Mouse (Mus musculus) MEL (cell line): ENCODE measurements at regions not wholly inside any gene's neighbourhood (a gene's known extent, or its start where the extent isn't known, plus 50 kb on each side); places are given as distances from the start of the nearest gene placed in this dataset.

Source experiments
- DNase-seq: peaks from one replicate; pipeline ENCODE4 v3.0.0; 2011; ENCODE audit warnings: low read depth, low spot score
- H3K27ac ChIP-seq: 2 replicates; pipeline ENCODE4 v1.5.1; 2012; ENCODE audit warnings: low read depth, mild to moderate bottlenecking, control low read depth, low read length, moderate library complexity; ENCODE audit not compliant: control insufficient read depth
- H3K27me3 ChIP-seq, 2 experiments: fragments of 150-350 bp in 1 of 2; sonication (generic) in 1 of 2; 2 replicates each; pipeline ENCODE4 v1.6.1; 2012; ENCODE audit warnings: low read length in 2 of 2, mild to moderate bottlenecking in 2 of 2, improper control_type of control experiment in 1 of 2, moderate library complexity in 1 of 2; ENCODE audit not compliant: insufficient read depth in 2 of 2, control insufficient read depth in 1 of 2
- H3K36me3 ChIP-seq, 2 experiments: 2 replicates each; pipeline ENCODE4 v1.6.1; 2012 to 2014; ENCODE audit warnings: low read length in 2 of 2, improper control_type of control experiment in 1 of 2, inconsistent platforms in 1 of 2, mild to moderate bottlenecking in 1 of 2; ENCODE audit not compliant: insufficient read depth in 2 of 2, control insufficient read depth in 1 of 2
- H3K4me1 ChIP-seq, 2 experiments: fragments of 150-350 bp in 1 of 2; sonication (generic) in 1 of 2; 2 replicates each; pipeline ENCODE4 v1.6.1; 2012; ENCODE audit warnings: low read length in 2 of 2, improper control_type of control experiment in 1 of 2, mild to moderate bottlenecking in 1 of 2; ENCODE audit not compliant: insufficient read depth in 2 of 2, control insufficient read depth in 1 of 2
- H3K4me3 ChIP-seq, 2 experiments: fragments of 150-350 bp in 1 of 2; sonication (generic) in 1 of 2; 2 replicates each; pipeline ENCODE4 v1.5.1; 2012; ENCODE audit warnings: low read depth in 2 of 2, low read length in 2 of 2, mild to moderate bottlenecking in 2 of 2, moderate library complexity in 2 of 2, control low read depth in 1 of 2, improper control_type of control experiment in 1 of 2; ENCODE audit not compliant: control insufficient read depth in 1 of 2, insufficient read depth in 1 of 2
- H3K79me2 ChIP-seq: 2 replicates; pipeline ENCODE4 v1.6.1; 2012; ENCODE audit warnings: mild to moderate bottlenecking, low read length, moderate library complexity; ENCODE audit not compliant: control insufficient read depth, poor library complexity, insufficient read depth
- H3K9ac ChIP-seq: 2 replicates; pipeline ENCODE4 v1.6.1; 2012; ENCODE audit warnings: low read depth, mild to moderate bottlenecking, control low read depth, low read length, moderate library complexity; ENCODE audit not compliant: control insufficient read depth, poor library complexity, severe bottlenecking
- H3K9me3 ChIP-seq: fragments of 150-350 bp; sonication (generic); replicated peaks from 2 replicates; pipeline ENCODE4 v1.6.1; 2012; ENCODE audit warnings: mild to moderate bottlenecking, low read length, improper control_type of control experiment, moderate library complexity; ENCODE audit not compliant: insufficient read depth
- BHLHE40 ChIP-seq: IDR thresholded peaks from 2 replicates; pipeline ENCODE4 v1.6.1; 2012; ENCODE audit warnings: low read depth, mild to moderate bottlenecking, inconsistent platforms, low read length, improper control_type of control experiment, borderline replicate concordance
- CHD1 ChIP-seq: IDR thresholded peaks from 2 replicates; pipeline ENCODE4 v1.6.1; 2012; ENCODE audit warnings: low read depth, mild to moderate bottlenecking, inconsistent platforms, low read length, improper control_type of control experiment
- CHD2 ChIP-seq: IDR thresholded peaks from 2 replicates; pipeline ENCODE4 v1.6.1; 2011; ENCODE audit warnings: low read length, improper control_type of control experiment
- CTCF ChIP-seq, 3 experiments: IDR thresholded peaks in 2 of 3; conservative IDR thresholded peaks in 1 of 3; 2 replicates each; pipeline ENCODE4 v1.5.1; 2011 to 2012; ENCODE audit warnings: low read length in 3 of 3, low read depth in 2 of 3, mild to moderate bottlenecking in 2 of 3, improper control_type of control experiment in 1 of 3, inconsistent platforms in 1 of 3, mixed read lengths in 1 of 3, moderate library complexity in 1 of 3; ENCODE audit not compliant: control insufficient read depth in 1 of 3, insufficient read depth in 1 of 3, poor library complexity in 1 of 3, severe bottlenecking in 1 of 3
- ELF1 ChIP-seq: IDR thresholded peaks from 2 replicates; pipeline ENCODE4 v1.6.1; 2014; ENCODE audit warnings: low read depth, mild to moderate bottlenecking, inconsistent platforms, low read length, improper control_type of control experiment, moderate library complexity
- GATA1 ChIP-seq: IDR thresholded peaks from 2 replicates; pipeline ENCODE4 v1.6.1; 2011; ENCODE audit warnings: low read depth, low read length, improper control_type of control experiment
- HCFC1 ChIP-seq: IDR thresholded peaks from 2 replicates; pipeline ENCODE4 v1.6.1; 2012; ENCODE audit warnings: low read depth, mild to moderate bottlenecking, inconsistent platforms, low read length, improper control_type of control experiment, moderate library complexity
- JUND ChIP-seq: IDR thresholded peaks from 2 replicates; pipeline ENCODE4 v1.6.1; 2011; ENCODE audit warnings: low read depth, mild to moderate bottlenecking, improper control_type of control experiment, low read length
- MEF2A ChIP-seq: IDR thresholded peaks from 2 replicates; pipeline ENCODE4 v1.6.1; 2014; ENCODE audit warnings: low read depth, mild to moderate bottlenecking, inconsistent platforms, low read length, improper control_type of control experiment; ENCODE audit not compliant: poor library complexity, insufficient replicate concordance, severe bottlenecking; ENCODE audit errors: extremely low read depth
- MYB ChIP-seq: IDR thresholded peaks from 2 replicates; pipeline ENCODE4 v1.6.1; 2011; ENCODE audit warnings: mild to moderate bottlenecking, low read depth, low read length, improper control_type of control experiment
- MYC ChIP-seq: IDR thresholded peaks from 2 replicates; pipeline ENCODE4 v1.6.1; 2011; ENCODE audit warnings: low read depth, mild to moderate bottlenecking, low read length, improper control_type of control experiment, moderate library complexity
- NELFE ChIP-seq: IDR thresholded peaks from 2 replicates; pipeline ENCODE4 v1.6.1; 2011; ENCODE audit warnings: low read depth, low read length, improper control_type of control experiment
- POLR2AphosphoS5 ChIP-seq: IDR thresholded peaks from 2 replicates; pipeline ENCODE4 v1.6.1; 2012; ENCODE audit warnings: low read depth, borderline replicate concordance, mild to moderate bottlenecking, inconsistent platforms, low read length, moderate library complexity, mixed read lengths
- RAD21 ChIP-seq: IDR thresholded peaks from 2 replicates; pipeline ENCODE4 v1.6.1; 2011; ENCODE audit warnings: mild to moderate bottlenecking, low read depth, low read length, improper control_type of control experiment
- RCOR1 ChIP-seq: IDR thresholded peaks from 2 replicates; pipeline ENCODE4 v1.6.1; 2012; ENCODE audit warnings: low read depth, mild to moderate bottlenecking, inconsistent platforms, low read length, improper control_type of control experiment
- TBP ChIP-seq: IDR thresholded peaks from 2 replicates; pipeline ENCODE4 v1.8.0; 2011; ENCODE audit warnings: low read depth, low read length, improper control_type of control experiment
- USF1 ChIP-seq: IDR thresholded peaks from 2 replicates; pipeline ENCODE4 v1.6.1; 2014; ENCODE audit warnings: low read depth, mild to moderate bottlenecking, inconsistent platforms, low read length, improper control_type of control experiment, moderate library complexity
- USF2 ChIP-seq, 2 experiments: IDR thresholded peaks; 2 replicates each; pipeline ENCODE4 v1.6.1; 2011 to 2012; ENCODE audit warnings: improper control_type of control experiment in 2 of 2, low read length in 2 of 2, borderline replicate concordance in 1 of 2, inconsistent platforms in 1 of 2, low read depth in 1 of 2, mild to moderate bottlenecking in 1 of 2; ENCODE audit not compliant: insufficient read depth in 1 of 2
- ZC3H11A ChIP-seq: IDR thresholded peaks from 2 replicates; pipeline ENCODE4 v1.6.1; 2012; ENCODE audit warnings: low read depth, mild to moderate bottlenecking, inconsistent platforms, low read length, improper control_type of control experiment
- ZMIZ1 ChIP-seq: IDR thresholded peaks from 2 replicates; pipeline ENCODE4 v1.6.1; 2012; ENCODE audit warnings: low read depth, mild to moderate bottlenecking, inconsistent platforms, low read length, improper control_type of control experiment, moderate library complexity
- ZNF384 ChIP-seq: IDR thresholded peaks from 2 replicates; pipeline ENCODE4 v1.6.1; 2012; ENCODE audit warnings: low read depth, mild to moderate bottlenecking, inconsistent platforms, low read length, improper control_type of control experiment

DNA sequence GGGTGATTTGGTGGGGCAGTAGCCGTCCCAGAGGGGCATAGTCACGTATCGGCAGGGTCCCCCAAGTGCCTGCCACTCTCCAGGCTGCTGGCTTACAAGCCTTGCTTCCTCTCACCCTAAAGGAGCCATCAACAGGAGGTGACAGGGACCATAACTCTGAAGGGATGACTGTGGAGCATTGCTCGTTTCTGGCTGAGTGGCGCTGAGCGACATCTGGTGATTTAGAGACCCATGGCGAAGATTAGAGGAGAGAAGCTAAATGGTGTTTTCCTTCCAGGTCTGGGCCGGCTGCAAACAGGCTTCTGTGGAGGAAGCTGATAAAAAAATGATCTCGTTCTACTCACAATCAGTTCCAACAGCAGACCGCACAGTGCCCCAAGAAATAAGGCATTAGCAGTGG is 193.2 kb upstream of the Sulf2 start:
- TF ChIP-seq MYC (no peak), CHD1 (no peak), USF1 (no peak), BHLHE40 (no peak), POLR2AphosphoS5 (no peak), MEF2A (no peak), RAD21 (no peak), GATA1 (no peak), JUND (no peak), HCFC1 (no peak), RCOR1 (no peak), NELFE (no peak), TBP (no peak), MYB (no peak)
- DNase-seq, result no peak
- no peaks in the 10 kb centered on the region for H3K9me3 ChIP-seq

DNA sequence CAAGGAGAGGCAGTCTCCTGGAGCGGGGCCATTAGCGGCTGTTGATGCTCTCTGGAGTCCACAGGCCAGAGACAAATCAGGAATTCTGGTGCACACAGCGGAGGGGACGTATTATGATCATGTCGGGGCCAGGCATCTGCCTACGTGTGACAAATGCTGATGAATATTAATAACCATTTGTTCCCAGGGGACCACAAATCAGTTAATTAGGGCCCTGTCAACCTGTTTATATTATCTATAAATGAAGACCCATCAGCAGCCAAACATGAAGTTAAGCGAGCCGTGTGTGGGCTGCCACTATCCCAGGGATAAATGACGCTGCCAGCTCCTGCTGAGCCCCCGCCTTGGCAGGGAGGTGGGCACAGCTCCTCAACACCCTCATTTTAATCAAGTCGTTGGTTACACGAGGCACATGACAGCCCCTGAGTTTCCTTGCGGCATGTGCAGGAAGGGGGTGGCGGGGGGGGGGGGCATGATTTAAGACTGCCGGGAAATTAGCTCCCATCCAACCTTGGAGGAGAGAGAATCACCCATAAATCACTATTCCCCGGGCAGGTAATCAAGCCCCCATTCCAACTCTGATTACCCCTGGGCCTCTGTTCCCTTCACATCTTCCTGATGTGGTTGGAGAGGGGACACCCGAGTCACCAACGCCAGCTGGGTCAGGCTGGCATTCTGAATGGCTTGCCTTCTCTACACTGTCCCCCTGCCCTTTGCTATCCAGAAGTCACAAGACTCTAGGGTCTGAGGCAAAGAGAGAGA is 191.1 kb upstream of the Sulf2 start:
- Histone ChIP-seq H3K36me3 (no peaks in the 10 kb centered on the region), H3K4me3 (no peak overlapping the region), H3K9ac (no peak overlapping the region), H3K27ac (no peak overlapping the region), H3K79me2 (no peaks in the 10 kb centered on the region), H3K27me3 (no peaks in the 10 kb centered on the region; a peak in 1 of 4 replicates), H3K4me1 (no peaks in the 10 kb centered on the region), H3K9me3 (no peaks in the 10 kb centered on the region)
- no peak for TF ChIP-seq ZMIZ1
- TF ChIP-seq CHD2, result no peak
- TF ChIP-seq CTCF (IDR thresholded peaks at IDR 0.05 in 2 of 3, conservative IDR thresholded peaks at IDR 0.05 in 1 of 3; ENCODE audit: control insufficient read depth in 1 of 3, insufficient read depth in 1 of 3, low read depth in 2 of 3, low read length in 3 of 3, poor library complexity in 1 of 3, severe bottlenecking in 1 of 3), result no peak
- no peak for TF ChIP-seq USF2 (IDR thresholded peaks at IDR 0.05; ENCODE audit: borderline replicate concordance in 1 of 2, insufficient read depth in 1 of 2, low read depth in 1 of 2, low read length in 2 of 2)
- TF ChIP-seq CHD1, result no peak
- no peak for TF ChIP-seq ZC3H11A
- TF ChIP-seq ZNF384, result no peak
- TF ChIP-seq ELF1, result no peak
- no peak for DNase-seq

More for the DNA sequence above, 193.2 kb upstream of the Sulf2 start:
- H3K4me3 ChIP-seq, result no peak overlapping the region
- no peaks in the 10 kb centered on the region; a peak in 1 of 4 replicates for H3K27me3 ChIP-seq
- no peak overlapping the region for H3K9ac ChIP-seq
- no peaks in the 10 kb centered on the region for H3K79me2 ChIP-seq
- no peaks in the 10 kb centered on the region for H3K36me3 ChIP-seq
- H3K27ac ChIP-seq, result no peak overlapping the region
- H3K4me1 ChIP-seq, result no peaks in the 10 kb centered on the region
